Mouse (Mus musculus): ENCODE data around the gene H2-Eb1.

The H2-Eb1 gene

DNA sequence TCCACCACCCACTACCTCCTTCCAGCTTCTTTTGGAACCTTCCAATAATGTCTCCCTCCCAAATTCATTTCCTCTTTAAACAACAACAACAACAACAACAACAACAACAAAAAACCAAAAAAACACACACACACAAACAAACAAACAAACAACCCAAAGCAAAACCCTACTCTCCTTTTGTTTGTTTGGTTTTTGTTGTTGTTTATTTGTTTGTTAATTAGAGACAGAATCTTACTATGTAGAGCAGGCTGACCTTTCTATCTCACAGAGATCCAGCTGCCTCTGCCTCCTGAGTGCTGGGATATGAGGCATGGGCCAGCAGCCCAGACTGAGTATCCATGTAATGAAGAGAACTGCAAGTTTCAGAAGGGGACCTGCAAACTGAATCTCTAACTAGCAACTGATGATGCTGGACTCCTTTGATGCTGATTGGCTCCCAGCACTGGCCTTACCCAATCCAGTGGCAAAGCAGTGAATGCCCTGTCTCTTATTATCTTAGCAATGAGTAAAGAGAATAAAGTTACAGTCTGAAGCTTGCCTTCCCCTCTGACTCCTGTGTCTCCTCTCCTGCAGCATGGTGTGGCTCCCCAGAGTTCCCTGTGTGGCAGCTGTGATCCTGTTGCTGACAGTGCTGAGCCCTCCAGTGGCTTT is at the start of gene H2-Eb1:
Gene H2-Eb1, plus strand, starts transcription at position 488 of the 651 bp plus-strand sequence.
- peak; percentile 78 to 86 for DNase-seq (ENCODE audit: low spot score in 2 of 2)

DNA sequence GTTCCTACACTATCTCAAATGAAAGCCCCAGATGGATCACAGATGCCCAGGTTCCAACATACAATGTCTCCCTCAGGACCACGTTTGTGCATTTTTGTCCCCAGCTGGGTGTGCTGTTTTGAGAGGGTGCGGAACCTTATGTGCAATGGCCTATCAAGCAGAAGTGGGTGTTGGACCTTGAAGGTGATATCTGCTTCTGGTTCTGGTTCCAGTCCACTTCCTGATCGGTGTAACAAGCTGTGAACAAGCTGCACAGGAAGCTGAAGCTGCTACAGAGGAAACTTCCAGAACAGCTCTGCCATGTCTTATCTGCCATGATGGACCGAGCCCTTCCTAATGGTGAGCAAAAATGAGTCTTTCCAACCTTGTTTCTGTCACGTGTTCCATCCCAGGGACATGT is 49.2 kb upstream of the H2-Eb1 start:
- no peak for DNase-seq (ENCODE audit: low spot score in 2 of 2)

DNA sequence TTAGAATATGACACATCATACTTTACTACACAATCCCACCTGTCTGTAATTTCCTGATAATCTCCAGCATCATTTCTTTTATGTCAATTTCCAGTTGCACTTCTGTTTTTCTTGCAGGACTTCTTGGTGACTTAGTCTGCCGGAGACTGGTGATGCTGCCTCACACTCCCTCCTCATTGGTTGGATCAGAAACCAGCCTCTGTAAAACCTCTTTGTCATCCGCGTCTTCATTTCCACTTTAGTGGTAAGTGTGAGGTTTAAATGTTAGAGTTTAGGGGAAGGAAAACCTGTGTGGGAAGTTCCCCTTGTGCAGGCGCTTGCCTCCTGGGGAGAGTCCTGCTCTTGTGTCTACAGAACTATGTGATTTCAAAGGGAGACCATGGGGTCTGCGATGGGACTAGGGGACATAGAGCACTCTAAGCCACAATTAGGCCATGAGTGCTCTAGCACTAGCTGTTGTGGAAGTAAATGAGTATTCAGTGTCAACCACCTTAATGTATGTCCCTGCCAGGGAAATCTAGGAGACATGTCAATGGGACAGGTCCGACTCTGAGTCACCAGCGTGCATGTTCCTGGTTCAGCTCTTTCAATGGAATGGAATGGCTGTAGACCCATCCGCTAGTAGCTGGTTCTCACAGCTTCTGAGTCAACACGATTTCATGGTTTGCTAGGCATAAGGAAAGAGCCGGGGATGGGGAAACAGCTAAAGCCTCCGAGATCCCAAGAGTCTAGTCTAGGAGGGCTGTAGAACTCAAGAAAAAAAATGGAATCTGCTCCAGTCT is 47.9 kb upstream of the H2-Eb1 start, which contains the start of gene H2-Ab1:
Gene H2-Ab1, plus strand, starts transcription at position 96 of the 782 bp plus-strand sequence.
- DNase-seq (ENCODE audit: low spot score in 2 of 2), result peak; percentile 64 to 81

DNA sequence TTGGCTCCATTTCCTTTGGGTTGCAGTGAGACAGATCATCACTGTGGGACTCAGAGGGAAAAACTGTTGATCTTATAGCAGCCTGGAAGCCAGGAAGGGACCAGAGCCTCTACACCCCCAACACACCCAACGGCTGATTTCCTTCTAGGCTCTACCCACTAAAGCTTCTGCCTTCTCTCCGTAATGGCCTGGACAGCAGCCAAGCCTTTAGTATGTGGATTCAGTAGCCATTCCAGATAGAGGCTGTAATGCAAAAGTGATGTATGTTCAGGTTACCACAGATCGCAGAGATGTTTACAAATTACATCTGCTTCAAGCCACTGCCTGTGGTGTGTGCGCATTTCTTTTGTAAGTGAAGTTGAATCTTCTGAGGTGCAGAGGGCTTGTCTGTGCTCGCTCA is 45.1 kb upstream of the H2-Eb1 start:
- DNase-seq (ENCODE audit: low spot score in 2 of 2), result no peak

DNA sequence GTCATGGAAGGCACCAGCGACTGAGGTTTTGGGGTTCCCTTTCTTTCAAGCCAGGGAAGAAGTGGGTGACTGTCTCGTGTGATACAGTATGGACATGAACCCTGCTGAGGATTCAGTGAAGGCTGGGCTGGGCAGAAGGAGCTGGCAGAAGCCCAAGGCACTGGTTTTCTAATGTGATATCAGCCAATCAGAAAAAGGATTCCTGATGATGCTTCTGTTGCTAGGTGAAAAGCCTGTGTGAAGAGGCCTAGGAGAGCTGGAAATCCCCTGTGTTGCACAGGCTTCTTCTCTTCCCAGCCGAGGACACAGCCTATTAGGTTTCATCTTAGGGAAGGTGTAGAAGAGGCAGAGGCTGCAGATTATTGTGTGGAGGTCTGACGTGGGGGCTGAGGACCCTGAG is 44.2 kb upstream of the H2-Eb1 start:
- DNase-seq (ENCODE audit: low spot score in 2 of 2), result peak in 1 of 2 experiments; percentile 59

DNA sequence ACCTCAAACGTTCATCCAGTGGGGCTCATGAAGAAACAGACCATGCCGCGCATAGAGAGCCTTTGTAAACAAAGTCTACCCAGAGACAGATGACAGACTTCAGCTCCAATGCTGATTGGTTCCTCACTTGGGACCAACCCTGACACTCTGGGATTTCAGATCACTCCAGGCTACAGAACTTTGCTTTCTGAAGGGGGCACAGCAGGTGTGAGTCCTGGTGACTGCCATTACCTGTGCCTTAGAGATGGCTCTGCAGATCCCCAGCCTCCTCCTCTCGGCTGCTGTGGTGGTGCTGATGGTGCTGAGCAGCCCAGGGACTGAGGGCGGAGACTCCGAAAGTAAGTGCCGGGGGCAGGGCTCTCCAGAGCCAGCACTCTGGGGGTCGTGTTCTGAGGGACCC is 42.6 kb upstream of the H2-Eb1 start:
- DNase-seq (ENCODE audit: low spot score in 2 of 2), result peak; percentile 55 to 74

DNA sequence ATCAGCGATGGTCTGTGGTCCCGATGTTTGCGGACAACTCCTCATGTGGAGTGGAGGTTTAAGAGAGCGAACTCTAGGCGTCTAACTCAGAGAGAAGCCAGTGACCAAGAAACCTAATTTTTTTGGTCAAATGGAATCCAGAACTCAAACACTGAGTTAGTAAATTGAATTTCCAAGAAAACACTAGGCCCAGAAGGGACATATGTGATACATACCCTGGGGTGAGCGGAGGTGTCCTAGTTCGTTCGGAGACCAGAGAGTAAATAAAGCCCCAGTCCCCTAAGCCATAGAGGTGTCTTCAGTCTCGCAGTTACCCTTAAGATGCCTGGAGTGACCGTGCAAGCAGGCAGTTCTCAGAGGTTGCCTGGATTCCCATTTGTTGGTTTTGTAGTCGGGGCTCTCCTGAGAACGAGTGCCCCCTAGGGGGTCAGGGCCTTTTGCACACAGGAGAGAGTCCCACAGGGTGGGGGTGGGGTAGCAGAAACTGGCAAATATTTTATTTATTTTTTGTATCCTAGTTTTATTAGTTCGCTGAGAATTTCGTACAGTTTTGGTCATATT is 41.8 kb upstream of the H2-Eb1 start:
- DNase-seq (ENCODE audit: low spot score in 2 of 2), result peak; percentile 35 to 52

DNA sequence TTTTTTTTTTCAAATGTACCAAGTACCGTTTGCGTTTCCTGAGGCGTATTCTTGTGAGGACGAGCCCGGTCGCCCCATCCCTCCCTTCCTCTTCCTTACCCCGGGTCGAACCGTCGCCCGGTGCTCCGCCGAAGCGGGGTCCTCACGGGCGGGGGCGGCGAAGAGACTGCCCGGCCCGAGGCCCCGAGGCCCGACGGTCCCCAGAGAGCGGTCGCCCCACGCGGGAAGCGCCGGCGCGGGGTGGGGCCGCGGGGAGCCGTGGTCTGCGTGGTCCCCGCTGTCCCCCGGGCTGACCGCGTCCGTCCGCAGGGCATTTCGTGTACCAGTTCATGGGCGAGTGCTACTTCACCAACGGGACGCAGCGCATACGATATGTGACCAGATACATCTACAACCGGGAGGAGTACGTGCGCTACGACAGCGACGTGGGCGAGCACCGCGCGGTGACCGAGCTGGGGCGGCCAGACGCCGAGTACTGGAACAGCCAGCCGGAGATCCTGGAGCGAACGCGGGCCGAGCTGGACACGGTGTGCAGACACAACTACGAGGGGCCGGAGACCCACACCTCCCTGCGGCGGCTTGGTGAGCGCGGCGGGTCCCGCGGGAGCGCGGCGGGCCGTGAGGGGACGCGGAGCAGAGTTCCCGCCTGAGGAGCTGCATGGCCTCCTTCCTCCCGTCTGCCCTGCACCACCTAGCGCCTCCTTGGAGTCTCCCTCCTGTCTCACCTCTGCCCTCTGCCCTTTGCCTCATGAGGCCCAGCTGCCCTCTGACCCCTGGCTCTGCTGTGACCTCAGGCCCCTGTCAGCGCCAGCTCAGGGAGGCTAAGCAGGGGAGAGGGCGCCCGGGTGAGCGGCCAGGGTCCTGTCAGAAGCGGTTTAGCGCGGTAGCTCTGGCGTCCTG is 41.0 kb upstream of the H2-Eb1 start:
- DNase-seq (ENCODE audit: low spot score in 2 of 2), result no peak

DNA sequence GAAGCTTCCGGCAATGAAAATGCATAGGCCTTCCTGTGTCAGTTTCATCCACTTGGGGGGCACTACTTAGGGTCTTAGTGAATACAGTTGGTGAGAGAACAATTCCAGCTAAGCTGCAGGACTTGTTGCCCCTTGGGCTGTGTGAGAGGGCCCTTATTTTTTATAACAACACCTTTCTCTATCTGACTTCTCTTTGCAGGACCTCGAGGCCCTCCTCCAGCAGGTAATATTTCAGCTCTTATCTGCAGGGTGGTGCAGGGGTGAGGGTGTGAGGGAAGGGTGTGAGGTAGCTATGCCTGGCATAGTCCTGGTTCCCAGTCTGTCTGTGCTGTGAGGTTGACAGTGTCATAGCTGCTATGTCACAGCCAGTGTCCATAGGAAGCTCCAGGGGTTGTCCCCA is 37.4 kb upstream of the H2-Eb1 start:
- DNase-seq (ENCODE audit: low spot score in 2 of 2), result no peak

DNA sequence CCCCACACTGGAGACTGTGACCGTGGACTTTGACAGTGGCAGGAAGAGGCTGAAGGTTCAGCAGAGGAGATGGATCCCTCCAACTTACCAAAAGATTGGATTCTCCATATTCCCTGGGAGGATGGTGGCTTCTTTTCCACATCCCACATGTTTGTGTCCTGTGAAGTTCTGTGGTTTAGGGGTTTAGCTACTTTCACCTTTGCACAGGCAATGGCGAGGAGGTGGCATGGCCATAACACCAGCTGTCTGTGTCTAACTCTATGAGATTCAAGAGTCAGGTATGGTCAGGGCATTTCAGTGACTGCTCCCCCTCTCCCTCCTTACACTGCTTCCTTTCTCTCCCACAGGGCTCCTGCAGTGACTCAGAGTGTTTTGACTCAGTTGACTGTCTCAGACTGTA is 36.9 kb upstream of the H2-Eb1 start:
- DNase-seq (ENCODE audit: low spot score in 2 of 2), result no peak

DNA sequence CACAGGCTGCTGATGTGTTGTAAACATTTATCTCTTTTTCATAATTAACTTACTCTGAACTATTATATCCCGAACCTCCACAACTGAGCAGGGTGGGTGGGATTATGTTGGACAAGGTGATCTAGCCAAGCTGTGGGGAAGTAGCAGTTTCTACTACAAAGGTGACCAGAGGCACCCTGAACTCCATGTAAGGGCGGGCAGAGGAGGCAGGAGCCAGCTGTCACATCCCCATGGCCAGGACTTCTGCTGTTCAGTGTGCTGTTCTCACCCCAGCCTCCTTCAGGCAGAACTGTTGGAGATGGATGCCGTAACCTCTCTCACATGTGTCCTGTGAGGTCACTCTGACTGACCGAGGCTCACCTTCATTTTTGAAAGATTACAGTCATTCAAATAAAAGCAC is 35.9 kb upstream of the H2-Eb1 start:
- DNase-seq (ENCODE audit: low spot score in 2 of 2), result no peak

DNA sequence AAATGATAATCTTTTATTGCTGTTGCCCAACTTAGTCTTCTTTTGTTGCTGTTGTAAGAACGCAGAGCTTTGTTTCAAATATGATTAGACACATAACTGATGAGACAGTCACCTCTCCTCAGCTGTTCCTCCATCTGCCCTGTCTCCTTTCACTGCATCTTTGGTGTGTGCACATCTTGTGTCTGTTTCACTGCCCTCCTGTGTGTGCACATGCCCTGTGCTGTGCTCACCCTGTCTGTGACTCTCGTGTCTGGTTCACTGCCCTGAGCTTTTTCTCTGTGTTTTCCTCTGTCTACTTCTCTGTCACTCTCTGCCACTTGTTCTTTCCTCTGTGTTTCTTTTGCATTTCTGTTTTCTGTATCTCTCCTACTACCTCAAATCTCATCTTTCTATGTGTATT is 35.4 kb upstream of the H2-Eb1 start:
- no peak for DNase-seq (ENCODE audit: low spot score in 2 of 2)

DNA sequence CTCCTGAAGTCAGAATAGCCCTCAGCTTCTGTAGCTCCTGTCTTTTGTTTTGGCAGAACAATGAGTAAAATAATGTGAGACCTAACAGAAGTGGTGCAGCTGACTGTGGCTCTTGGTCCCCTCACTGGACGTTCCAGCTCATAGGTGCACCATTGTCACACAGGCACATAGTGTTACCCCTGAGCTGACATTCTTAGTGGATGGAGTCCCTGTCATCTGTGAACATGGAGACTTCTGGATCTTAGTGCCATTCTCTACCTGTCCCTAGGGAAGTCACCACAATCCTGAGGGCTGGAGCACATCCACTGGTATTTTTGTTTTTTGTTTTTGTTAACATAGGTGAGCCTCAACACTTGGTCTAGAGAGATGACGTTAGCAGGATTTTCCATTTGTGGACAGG is 34.7 kb upstream of the H2-Eb1 start:
- no peak for DNase-seq (ENCODE audit: low spot score in 2 of 2)

DNA sequence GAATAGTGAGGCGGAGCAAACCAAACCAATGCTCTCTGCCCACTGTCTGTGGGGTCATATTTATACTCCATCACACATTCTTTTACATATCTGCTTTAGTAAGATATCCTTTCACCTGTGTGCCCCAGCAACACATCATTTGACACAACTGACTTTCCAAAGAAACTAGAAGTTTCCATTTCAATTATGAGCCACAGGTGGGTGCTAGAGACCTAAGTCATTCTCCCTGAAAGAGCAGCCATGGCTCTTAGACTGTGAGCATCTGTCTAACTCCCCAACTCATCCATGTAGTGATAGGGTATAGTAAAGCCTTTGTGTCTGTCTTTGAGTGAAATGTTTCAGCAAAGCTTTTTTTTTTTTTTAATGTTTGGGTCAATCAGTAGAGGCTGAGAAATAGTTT is 33.6 kb upstream of the H2-Eb1 start:
- no peak for DNase-seq (ENCODE audit: low spot score in 2 of 2)

DNA sequence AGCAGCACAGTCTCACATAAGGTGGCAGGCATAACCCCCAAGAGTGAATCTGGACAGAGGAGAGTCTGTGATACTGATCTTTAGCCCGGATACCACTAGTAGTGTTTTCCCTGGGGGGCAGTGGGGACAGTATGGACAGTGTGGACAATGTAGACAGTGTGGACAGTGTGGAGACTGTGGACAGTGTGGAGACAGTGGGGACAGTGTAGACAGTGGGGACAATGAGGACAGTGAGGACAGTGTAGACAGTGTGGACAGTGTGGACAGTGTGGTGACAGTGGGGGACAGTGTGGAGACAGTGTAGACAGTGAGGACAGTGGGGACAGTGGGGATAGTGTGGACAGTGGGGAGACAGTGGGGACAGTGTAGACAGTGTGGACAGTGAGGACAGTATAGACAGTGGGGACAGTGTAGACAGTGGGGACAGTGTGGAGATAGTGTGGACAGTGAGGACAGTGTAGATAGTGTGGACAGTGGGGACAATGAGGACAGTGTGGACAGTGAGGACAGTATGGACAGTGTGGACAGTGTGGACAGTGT is 25.1 kb upstream of the H2-Eb1 start:
- no peak for DNase-seq (ENCODE audit: low spot score in 2 of 2)

DNA sequence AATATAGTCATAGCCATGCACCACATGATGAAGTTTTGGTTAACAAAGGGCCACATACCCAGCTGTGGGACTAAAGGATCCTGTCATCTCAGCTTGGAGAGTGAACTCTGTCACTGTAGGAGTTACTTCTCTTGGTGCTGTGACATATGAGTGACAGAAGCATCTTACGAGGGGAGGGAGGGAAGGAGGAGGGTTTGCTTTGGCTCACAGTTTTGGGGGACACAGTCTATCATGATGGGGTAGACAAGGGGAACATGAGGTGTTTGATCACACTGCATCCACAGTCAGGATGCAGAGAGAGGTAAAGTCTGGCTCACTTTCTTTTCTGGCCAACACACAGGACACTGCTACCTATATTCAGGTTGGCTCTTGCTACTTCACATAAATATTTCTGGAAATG is 23.8 kb upstream of the H2-Eb1 start:
- no peak for DNase-seq (ENCODE audit: low spot score in 2 of 2)

DNA sequence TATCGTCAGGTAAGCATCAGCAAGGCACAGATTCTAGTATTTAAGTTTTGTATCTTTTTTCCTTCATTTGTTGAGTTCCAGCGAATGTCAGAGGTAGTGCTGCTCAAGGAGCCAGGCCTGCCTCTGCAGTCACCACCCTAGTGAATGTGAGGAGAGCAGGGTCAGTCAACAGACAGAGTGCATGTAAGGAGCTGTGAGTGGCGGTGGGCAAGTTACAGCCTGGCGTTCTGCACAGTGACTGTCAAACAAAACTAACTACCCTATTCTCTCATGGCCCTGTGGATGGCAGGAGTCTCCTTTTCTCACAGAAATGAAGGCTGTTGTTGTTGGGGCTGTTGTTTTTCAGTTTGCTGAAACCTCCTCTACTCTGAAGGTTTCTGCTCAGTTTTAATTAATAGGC is 20.3 kb upstream of the H2-Eb1 start:
- DNase-seq (ENCODE audit: low spot score in 2 of 2), result no peak

DNA sequence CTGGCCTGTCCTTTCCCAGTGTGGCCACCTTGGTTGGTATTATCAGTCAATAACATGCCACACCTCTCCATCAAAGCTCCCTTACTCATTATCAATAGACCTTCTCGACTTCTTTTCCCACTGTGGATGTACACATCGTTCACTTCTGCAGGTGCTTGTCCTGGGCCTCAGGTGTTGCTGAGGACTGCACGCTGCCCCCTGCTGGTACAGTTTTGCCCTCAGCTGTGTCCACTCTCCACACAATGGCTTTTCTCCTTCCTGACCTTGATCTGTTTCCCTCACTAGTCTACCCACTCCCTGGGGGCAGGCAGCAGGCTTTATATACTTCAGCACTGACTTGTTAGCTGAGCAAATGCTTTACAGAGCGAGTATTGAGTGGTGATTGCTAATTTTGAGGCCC is 19.8 kb upstream of the H2-Eb1 start:
- peak in 1 of 2 experiments; percentile 59 for DNase-seq (ENCODE audit: low spot score in 2 of 2)

DNA sequence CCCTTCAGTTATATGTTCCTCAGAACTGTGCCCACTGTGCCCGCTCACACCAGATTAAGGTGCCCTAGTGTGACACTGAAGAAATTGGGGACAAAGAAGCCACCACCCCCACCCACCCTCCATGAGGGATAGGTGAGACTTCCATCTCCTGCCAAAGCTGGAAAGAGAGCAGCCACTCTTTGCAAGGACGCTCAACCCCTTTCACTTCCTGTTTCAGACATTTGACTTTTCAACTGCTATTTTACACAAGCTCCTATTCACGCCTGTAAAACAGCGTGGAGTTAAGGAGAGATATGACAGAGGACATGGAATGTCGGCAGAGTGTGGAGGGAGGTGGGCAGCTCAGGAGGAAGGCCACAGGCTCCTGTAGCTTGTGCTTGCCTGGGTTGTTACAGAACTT is 19.2 kb upstream of the H2-Eb1 start:
- no peak for DNase-seq (ENCODE audit: low spot score in 2 of 2)

DNA sequence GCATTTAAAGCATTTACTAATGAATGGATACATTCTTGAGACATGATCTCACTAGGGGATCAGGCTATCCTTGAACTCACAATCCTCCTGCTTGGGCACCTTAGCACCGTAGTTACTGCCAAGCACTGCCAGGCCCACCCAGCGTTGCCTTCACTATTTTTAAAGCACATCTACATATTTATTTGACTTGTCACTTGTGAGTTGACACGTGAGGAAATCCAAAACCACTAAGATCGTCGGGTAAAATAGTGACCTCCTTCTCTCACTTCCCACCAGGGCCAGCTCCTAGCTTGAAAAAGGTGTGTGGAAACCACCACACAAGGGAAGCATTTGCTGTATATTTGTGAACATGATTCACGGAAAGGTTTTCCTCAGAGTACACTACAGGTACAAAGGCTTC is 18.7 kb upstream of the H2-Eb1 start:
- no peak for DNase-seq (ENCODE audit: low spot score in 2 of 2)

DNA sequence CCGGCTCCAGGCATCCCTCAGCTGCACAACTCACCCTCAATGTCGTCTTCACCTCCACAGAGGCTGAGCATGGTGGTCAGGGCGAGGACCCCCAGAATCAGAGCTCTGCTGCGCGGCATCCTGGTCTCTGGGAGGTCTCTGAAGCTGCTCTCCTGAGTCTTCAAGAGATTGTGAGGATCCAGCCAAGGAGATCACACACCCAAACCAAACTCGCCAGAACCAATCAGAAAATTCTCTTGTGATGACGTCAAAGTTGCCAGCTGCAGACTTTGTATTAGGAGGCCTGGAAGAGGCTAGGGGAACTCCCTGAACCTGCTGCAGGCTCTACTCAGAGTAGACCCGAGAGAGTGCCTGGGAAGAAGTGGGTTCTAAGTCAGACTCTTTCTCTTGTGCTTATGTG is 18.0 kb upstream of the H2-Eb1 start, which contains the start of gene H2-Aa:
Gene H2-Aa, minus strand, starts transcription at position 176 of the 400 bp plus-strand sequence.
- DNase-seq (ENCODE audit: low spot score in 2 of 2), result peak; percentile 66 to 81

DNA sequence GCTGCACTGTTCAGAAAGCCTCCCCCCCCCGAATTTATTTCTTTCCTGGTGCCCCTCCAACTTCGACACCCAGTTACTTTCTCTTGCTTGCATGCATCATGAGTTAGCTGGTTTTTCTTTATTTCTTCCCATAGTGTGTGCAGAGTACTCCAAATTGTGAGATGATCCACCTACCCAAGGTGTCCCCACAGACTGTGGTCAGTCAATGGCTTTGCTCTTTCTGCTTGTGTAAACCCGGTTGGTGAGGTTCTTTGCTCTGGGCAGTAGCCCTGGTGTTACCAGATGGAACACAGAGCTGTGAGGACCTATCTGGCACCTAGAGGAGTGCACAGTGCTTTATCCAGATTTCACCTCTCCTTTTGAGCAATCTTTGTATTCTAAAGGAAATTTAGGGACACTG is 17.5 kb upstream of the H2-Eb1 start:
- DNase-seq (ENCODE audit: low spot score in 2 of 2), result no peak
